Mouse (Mus musculus) olfactory bulb, adult 2 months (tissue): Measurements from ENCODE around the gene Fuca2.

ENCODE experiments used
- CTCF ChIP-seq: fragments of 200-500 bp; IDR thresholded peaks from 2 replicates; pipeline ENCODE4 v1.5.1; 2012; ENCODE audit warnings: low read depth, mild to moderate bottlenecking, low read length, moderate library complexity; ENCODE audit not compliant: insufficient read depth
- POLR2A ChIP-seq: fragments of 200-500 bp; IDR thresholded peaks from 2 replicates; pipeline ENCODE4 v1.6.1; 2012; ENCODE audit warnings: mild to moderate bottlenecking, low read depth, low read length, moderate library complexity; ENCODE audit not compliant: insufficient read depth

GRCm38 (mm10) chr10:13479341-13479740 is 20.0 kb upstream of the Fuca2 start:
- TF ChIP-seq POLR2A, result no peak
- TF ChIP-seq CTCF, result no peak
